Comparison of ENCODE assay signal across 25 mouse cellular contexts in genomic region chr11:21009505-21009904, GRCm38 (mm10).
"Had no signal": no experiment of that assay in that cellular context is flagged by ENCODE, and none has a peak within 500 bp of the region (broad histone marks: within the 10 kb centered on the region; RNA-seq: fewer than 3 reads in every experiment).

No protein-coding gene starts in this region.

- H3K4me1 ChIP-seq: limb, embryonic 12.5 days; liver, embryonic 12.5 days had no signal

- H3K4me3 ChIP-seq: heart, adult 2 months; heart, embryonic 10.5 days; heart, embryonic 12.5 days; hindbrain, embryonic 10.5 days; hindbrain, embryonic 12.5 days; kidney, embryonic 15.5 days; layer of hippocampus, adult 2 months; limb, embryonic 12.5 days; liver, embryonic 12.5 days had no signal

- H3K27ac ChIP-seq: heart, adult 2 months; heart, embryonic 10.5 days; hindbrain, embryonic 12.5 days; hindbrain, embryonic 14.5 days; kidney, embryonic 15.5 days; kidney, postnatal 0 days; layer of hippocampus, adult 2 months; limb, embryonic 12.5 days; liver, embryonic 12.5 days had no signal

- H3K9me3 ChIP-seq: heart, embryonic 10.5 days; heart, embryonic 12.5 days; hindbrain, embryonic 10.5 days; hindbrain, embryonic 12.5 days; kidney, embryonic 15.5 days; limb, embryonic 12.5 days; liver, embryonic 12.5 days had no signal

- H3K36me3 ChIP-seq: heart, embryonic 10.5 days; heart, embryonic 12.5 days; hindbrain, embryonic 10.5 days; hindbrain, embryonic 12.5 days; kidney, embryonic 15.5 days; limb, embryonic 12.5 days; liver, embryonic 12.5 days had no signal

- H3K27me3 ChIP-seq: heart, embryonic 12.5 days; hindbrain, embryonic 12.5 days; kidney, embryonic 15.5 days; limb, embryonic 12.5 days had no signal

- DNase-seq: forebrain, postnatal 0 days; gastrocnemius, postnatal 14 days; gastrocnemius, postnatal 36 days; heart, adult 2 months; heart, postnatal 10 days; heart, postnatal 4 days; kidney, adult 11 months; kidney, adult 2 months; kidney, adult 9 months; kidney, postnatal 14 days; kidney, postnatal 4 days; left cerebral cortex, postnatal 4 days; liver had no signal

- H3K9ac ChIP-seq: forebrain, postnatal 0 days; heart, embryonic 12.5 days; hindbrain, embryonic 12.5 days; hindbrain, embryonic 14.5 days; kidney, embryonic 15.5 days; limb, embryonic 12.5 days; liver, embryonic 12.5 days had no signal

- ATAC-seq: hindbrain, embryonic 16.5 days; intestine, embryonic 16.5 days; liver, embryonic 12.5 days had no signal

- H3K4me2 ChIP-seq: heart, embryonic 12.5 days; hindbrain, embryonic 12.5 days; hindbrain, embryonic 14.5 days; kidney, embryonic 15.5 days; limb, embryonic 12.5 days; liver, embryonic 12.5 days had no signal
